Mouse (Mus musculus): ENCODE measurements around the gene Sart1. TPM values are rescaled to one million over a fixed set of nuclear protein-coding genes. Genes with fewer than 3 reads are reported as not detected.
A peak's percentile ranks its signal among the peaks of the same experiment; 100 is the strongest.

The Sart1 gene
- total RNA-seq (2021), result 100 to 1,000 TPM in 1 of 2 experiments, 10 to 100 TPM in 1; 96.9 to 117 TPM
- long read RNA-seq, full-length matches to known transcripts, result 78 of 107 reads
- long read RNA-seq, partial matches to known transcripts, result 13 of 107 reads
- long read RNA-seq, other reads (novel, unspliced or antisense), result 16 of 107 reads

DNA sequence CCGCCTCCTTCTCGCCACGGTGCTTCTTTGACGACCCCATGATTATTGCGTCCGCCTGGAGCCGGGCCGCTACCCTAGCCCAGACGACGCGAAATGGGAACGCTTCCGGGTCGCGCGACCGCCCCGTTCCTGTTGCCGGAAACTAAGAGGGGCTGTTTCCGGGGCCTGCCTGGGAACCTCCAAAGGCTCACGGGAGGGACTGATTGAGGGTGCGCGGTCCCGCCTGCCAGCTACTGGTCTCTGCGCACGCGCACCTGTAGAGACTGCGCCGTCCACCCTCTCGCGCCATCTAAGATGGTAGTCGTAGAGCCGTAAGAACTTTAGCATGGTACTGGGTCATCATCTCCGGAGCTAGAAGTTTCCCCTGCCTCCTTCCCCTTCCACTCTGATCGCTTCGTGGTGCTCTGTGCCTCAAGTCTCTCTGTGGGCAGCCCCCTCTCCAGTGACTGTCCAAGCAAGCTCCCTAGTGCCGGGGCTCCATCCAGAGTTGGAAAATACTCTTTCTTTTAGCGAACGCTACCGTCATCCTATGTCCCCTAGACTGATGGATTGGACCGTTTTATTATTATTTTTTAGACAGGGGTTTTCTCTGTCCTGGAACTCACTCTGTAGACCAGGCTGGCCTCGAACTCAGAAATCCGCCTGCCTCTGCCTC, at the start of gene Sart1:
Gene Sart1, minus strand, starts transcription at position 116 of the 655 bp plus-strand sequence.
- peak; percentile 95 to 98 for DNase-seq (ENCODE audit: low spot score in 2 of 2)

DNA sequence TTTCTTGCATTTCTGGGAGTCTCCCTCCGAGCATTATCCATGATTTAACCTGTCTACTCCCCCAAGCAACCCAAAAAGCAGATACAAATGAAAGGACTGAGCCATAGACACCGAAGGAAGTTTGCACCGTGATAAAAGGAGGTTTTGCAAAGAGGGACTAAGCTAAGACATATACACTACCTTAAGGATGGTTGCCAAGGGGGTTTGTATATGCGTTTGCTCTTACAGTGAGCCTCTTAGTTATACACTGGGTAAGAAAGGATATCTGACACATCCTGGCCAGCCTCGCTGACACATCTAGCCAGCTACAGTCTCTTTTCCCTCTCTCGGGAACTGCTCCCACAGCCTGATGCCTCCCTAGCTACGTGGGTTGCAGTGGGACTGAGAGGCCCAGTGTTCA, 45.4 kb upstream of the Sart1 start:
- DNase-seq (ENCODE audit: low spot score in 2 of 2), result no peak

DNA sequence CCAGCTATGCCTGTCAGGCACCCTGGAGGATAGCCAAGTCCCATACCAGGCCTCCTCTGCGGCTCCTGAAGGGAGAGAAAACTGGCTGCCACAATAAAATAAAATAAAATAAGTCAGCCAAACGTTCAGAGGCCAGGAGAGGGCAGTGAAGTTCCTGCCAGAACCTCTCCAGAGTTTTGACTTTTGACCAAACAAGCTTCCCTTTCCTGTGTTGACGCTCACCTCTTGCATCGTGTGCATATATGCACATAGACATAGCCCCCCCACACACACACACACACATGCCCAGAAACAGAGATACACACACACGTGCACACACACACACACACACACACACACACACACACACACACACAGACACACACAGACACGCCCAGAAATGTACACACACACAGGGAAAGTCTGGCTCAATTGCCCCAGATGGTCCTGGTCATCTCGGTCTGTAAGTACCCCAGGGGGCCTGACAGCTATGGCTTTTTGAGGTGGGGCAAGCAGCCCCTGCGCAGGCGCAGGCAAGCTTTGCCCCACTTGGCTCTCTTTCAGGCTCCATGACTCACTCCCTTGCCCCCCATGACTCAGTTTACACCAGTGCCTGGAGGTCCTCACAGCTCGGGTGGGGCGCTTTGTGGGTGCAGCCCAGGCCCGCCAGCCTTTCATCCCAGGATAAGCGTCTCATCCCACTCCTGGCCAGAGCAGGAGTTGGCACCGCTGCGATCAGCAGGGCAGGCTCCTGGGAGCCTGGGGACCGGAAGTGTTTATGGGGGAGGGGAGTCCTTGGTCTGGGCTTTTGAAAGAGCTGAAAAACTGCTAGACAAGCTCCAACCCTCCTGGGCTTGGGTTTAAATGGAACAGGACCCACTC, 44.7 kb upstream of the Sart1 start:
- no peak for DNase-seq (ENCODE audit: low spot score in 2 of 2)

DNA sequence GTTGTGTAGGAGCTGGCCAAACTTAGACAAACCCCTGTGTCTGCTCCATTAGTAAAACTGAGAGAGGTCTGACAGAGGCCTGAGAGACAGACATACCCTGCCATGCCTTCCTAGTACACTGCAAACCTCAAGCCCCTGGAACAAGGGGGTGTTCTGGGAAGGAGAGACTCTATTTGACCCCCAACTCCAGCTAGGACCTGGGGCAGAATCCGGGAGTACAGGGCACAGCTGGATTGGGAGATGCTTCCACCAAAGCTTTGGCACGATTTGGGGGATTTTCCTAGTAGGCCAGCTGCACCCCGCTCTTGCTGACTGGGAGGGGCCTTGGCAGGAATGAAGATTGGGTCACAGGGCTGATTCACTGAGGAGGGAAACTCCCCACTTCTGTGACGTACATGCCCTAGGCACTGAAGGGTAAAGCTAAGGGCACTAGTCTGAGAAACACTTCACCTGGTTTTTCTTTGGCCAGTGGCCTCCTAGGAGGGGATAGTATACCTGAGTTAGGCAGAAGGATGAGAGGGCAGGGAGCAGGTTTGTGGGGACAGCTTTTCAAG, 43.5 kb upstream of the Sart1 start:
- DNase-seq (ENCODE audit: low spot score in 2 of 2), result no peak

DNA sequence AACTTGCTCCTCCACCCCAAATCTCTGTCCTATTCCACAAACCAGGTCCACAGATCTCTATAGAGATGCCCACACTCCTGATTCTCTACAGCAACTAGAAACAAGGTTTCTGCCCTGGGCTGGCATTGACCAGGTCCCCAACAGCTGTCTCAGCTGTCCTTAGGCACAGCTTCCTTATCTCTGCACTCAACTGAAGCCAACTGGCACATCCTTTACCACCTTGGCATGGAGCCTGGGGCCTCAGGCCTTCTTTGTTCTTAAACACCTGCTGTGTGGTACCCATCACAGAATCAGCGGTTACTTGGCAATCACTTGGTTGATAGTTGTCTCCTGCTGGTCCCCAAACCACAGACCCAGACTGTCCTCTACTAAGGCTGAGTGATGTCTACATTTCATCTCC, 41.9 kb upstream of the Sart1 start:
- DNase-seq (ENCODE audit: low spot score in 2 of 2), result no peak

DNA sequence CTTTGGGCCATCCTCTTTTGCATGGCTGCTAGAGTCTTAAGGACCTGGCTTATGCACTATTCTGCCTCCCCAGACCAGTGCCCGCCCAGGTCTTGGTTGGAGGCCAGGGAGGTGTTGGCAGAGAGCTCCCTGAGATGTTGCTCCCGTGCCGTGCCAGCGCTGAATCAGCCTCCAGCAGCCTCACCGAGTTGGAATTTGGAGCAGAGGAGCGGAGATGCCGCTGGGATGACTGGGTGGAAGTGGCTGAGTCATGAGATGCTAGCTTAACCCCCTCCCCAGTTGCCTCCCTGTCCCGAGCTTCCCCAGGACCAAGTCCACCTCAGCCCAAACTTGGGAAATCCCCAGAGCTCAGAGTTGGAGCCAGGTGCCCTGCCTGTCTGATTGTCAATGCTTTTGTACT, 41.3 kb upstream of the Sart1 start:
- DNase-seq (ENCODE audit: low spot score in 2 of 2), result no peak

DNA sequence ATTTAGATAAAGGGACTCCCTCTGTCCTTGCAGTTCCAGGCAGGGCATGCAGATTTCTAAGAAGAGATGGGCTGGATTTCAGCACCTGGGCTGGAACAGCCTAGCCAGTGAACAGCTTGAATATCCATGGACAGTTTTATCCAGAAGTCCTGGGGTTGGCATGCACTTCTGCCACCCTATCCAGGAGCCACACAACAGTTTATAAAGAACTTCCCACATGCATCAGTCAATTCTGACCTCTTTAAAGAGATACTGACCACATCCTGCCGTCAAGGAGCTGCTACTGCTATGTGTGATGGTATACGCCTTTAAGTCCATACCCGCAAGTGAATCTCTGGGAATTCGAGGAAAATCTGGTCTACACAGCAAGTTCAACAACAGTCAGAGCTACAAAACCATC, 40.7 kb upstream of the Sart1 start:
- no peak for DNase-seq (ENCODE audit: low spot score in 2 of 2)

DNA sequence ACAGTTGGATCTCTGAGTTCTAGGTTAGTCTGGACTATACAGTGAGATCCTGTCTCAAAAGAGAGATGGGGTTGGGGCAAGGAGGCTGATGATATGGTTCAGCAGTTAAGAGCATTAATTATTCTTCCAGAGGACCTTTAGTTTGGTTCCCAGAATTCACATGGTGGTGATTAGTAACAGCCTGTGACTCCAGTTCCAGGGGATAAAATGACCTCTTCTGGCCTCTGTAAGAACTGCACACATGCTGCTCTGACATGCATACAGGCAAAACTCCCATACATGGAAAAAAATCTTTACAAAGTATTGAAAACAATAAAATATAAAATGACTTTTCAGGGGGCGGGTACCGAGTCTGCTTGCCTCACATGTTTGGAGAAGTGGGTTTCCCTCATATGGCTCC, 39.6 kb upstream of the Sart1 start:
- no peak for DNase-seq (ENCODE audit: low spot score in 2 of 2)

DNA sequence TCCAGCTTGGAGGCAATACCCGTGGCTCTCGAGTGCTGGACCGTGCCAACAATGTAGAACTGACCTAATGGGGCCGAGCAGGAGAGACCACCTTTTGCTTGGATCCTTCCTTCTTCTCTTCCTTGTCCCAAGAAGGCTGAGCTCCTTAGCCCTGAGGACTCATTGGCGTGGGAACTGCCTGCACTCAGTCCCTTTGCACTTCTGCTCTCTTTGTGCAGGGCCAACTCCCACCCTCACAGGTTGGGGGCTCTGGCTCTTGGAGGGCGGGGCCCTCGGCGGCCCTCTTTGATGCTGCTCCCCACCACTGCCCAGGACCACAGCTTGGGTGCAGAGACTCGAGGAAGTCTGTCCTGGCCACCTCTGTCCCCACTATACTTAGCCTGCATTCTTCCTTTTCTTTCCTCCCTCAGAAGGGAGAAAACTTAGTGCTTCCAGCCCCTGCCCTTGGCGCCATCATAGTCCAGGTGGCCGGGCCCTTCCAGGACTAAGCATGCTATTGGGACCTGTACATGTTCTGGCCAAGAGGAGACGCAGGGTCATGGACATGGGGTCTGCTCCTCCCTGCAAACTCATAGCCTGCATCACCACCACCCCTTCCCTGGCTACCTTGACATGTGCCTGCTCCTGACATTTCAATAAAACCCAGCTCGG, 38.3 kb upstream of the Sart1 start:
- DNase-seq (ENCODE audit: low spot score in 2 of 2), result no peak

DNA sequence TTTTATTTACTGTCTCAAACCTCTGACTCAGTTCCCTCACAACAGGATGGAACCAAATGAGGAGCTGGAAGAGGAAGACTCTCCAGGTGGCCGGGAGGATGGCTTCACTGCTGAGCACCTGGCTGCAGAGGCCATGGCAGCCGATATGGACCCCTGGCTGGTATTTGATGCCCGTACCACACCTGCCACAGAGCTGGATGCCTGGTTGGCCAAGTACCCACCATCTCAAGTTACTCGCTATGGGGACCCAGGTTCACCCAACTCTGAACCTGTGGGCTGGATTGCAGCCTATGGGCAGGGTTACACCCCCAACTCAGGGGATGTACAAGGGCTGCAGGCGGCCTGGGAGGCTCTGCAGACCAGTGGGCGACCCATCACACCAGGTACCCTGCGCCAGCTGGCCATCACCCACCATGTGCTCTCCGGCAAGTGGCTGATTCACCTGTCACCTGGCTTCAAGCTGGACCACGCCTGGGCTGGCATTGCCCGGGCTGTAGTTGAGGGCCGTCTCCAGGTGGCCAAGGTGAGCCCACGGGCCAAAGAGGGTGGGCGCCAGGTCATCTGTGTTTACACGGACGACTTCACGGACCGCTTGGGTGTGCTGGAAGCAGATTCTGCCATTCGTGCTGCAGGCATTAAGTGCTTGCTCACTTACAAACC, 37.5 kb upstream of the Sart1 start:
- DNase-seq (ENCODE audit: low spot score in 2 of 2), result no peak

DNA sequence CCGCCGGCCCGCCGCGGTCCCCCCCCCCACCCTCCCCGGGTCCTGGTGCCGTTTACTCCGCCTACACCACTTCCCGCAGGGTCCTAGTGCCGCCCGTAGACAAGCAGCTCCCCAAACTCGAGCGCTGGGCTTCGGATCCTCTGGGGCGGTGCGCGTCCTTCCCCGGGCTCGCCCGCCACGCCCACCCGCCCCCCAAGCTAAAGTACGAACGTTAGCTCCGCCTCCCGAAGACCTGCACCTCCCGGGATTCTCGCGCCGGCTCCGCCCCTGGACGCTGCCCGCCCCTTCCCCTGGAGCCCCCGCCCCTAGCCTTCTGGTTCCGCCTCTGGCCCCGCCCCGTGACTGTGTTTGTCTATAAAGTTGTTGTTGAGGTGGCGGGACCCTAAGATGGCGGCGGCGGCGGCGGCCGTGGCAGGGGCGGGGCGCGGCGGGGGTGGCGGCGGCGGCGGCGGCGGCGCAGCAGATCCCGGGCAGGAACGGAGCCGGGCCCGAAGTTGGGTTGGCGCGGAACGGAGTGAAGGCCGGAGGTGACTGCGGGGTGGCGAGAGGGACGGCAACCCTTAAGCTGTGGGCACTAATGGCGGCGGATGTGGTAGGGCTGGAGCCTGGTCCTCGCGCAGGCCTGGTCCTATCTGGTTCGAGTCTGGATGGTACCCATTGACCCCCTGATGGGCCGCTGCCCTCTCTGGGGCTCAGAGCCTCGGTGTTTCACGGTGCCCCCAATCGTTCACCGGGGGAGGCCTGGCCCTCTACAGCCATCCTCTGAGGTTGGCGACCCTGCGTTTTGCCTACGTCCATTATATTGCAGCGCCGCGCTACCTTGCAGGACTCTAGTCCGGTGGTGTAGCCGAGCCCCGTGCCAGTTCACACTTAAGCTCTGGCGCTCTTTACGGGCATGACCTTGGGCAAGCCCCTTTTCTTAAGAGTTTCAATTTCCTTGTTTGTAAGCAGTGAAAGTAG, 36.6 kb upstream of the Sart1 start, which contains the start of the genes Drap1 and AI837181:
Gene Drap1, minus strand, starts transcription at position 198 of the 960 bp plus-strand sequence.
Gene AI837181, plus strand, starts transcription at position 363 of the 960 bp plus-strand sequence.
- DNase-seq (ENCODE audit: low spot score in 2 of 2), result peak; percentile 89 to 94

DNA sequence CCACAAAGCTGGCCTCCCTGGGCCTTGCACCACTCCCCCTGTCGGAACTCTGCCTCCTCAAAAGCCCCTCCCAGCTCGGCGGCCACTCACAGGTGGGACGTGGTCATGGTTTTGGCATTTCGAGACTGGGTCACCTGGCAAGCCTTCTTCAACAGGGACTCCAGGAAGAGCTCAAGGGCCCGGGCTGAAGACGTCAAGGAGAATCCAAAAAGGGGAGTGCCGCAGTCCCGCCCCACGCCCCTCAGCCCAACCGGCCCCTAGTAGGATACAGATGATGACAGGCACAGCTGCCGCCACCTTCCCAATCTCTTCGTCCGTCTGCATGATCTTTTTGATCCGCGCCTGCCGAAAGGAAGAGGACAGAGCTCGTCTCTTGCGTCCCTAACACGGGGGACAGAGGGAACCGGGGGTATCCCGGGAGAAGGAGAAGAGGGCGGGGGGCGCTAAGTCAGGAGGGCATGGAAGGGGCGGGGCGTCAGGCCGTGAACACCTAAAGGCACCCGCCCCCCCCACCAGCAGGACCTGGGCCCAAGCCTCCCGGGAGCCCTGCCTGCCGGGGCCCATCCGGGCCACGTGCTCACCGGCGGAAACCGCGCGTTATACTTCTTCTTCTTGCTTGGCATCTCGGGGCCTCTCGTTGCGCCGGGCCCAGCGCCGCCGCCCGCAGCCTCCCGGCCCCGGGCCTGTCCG, 35.7 kb upstream of the Sart1 start:
- no peak for DNase-seq (ENCODE audit: low spot score in 2 of 2)

DNA sequence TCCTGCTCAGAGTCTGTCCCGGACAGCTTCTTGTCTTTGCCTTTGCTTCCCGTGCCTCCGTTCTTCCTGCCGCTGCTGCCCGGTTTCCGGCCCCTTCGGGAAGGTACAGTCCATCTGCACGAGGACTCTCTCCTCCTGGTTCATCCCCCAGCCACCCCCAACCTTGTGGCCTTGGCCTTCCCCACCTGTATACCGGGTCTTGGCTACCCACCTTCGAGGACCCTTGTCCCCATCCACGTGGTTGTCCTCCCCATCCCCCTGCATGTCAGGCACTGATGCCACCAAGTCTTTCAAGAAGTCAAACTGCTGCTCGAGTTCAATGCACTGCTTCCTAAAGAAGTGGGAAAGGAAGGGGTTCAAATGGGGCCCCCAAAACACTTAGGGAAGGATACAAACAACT, 35.1 kb upstream of the Sart1 start:
- no peak for DNase-seq (ENCODE audit: low spot score in 2 of 2)

DNA sequence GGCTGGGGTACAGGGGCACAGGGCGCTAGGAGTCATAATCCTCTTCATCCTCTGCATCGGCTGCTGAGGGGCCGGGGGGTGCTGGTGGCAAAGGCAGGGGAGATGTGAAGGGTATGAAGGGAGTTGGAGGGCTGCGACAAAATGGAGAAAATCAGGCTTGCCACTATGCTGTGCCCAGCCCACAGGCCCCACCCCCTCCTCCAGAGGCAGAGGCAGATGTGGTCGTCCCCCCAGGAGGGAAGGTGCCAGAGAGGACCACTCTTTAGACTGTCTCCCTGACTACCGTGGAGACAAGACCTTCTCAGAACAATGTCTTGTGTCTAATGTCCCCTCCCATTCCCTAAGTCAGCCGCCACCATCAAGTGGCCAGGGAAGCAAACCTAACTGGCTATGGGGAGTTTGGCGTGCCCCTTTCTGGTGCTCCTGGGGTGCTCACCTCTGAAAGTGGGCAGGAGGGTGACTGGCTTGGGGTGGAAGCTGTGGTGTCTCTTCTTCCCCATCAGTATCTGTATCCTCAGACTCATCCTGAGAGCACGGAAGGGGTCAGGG, 34.5 kb upstream of the Sart1 start:
- no peak for DNase-seq (ENCODE audit: low spot score in 2 of 2)

DNA sequence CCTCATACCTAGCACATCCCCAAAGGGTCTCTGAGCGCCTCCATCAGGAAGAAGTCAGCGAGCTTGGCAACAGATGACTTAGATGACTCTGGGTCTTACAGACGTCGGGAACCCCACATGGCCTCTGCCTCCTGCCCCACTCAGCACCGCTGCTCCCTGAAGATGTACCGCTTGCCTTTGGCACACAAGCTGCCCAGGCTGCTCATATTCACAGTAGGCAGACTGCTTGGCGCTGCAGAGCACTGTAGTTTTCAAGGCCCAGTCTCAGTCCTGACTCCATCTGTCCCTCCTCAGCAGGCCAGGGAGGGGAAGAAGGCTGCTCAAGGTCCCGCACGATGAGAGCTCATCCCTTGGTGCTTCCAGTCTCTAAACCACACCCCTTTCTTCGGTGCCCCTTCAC, 33.8 kb upstream of the Sart1 start:
- no peak for DNase-seq (ENCODE audit: low spot score in 2 of 2)

DNA sequence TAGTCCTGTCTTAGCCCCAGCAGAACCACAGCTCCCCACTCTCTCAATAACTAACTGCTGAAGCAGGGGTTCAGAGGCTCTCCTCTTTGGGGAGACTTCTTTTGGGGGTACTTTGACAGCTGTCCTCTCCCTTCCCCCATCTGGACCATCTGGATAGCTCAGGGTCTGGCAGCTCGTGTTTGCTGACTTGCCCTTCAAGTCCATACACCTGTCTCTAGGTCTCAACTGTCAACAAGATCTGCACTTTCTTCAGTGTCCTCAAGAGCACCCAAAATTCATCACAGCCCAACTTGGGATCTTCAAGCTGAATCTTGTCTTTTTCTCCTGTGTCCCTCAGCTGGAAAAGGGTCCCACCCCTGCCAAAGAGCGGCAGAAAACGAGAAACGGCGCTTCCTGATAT, 33.3 kb upstream of the Sart1 start:
- DNase-seq (ENCODE audit: low spot score in 2 of 2), result no peak

DNA sequence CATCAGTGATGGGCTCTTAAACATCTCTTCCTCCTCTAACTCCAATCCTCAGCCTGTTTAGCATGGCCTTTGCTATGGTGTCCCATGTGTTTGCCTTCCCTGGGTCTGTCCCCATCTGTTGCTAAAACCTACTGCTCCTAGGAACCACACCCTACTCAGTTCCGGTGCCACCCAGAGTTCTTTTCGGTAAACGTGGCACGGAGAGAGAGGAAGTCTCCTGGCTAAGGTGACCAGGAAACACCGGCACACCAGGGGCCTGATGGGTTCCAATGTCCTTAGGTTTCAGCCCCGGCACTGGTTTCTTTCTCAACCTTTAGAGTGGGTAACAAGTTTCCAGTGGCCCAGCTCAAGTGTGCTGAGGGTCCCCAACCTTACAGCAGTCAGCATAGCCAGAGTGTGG, 32.1 kb upstream of the Sart1 start:
- no peak for DNase-seq (ENCODE audit: low spot score in 2 of 2)

DNA sequence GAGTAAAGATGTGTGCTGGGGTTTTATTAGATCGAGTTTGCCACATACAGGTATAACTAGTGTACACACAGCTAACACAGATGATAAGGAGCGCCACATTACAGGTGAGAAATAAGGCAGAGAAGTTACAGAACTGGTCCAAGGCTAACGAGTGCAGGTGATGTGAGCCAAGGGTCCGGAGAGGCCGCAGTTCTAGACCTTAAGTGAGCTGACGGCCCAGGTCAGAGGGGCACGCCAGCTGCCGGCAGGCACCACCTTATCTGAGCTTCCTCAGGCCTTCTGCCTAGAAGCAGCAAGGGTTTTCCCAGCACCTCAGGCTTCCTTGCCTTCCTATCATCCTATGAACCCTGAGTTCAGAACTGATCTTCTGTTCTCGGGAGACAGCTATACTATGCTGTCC, 31.1 kb upstream of the Sart1 start:
- DNase-seq (ENCODE audit: low spot score in 2 of 2), result no peak
